Comparison of ENCODE assay signal across 9 mouse cellular contexts in genomic region chr7:143756125-143757026, GRCm38 (mm10). TPM values are rescaled to one million over a fixed set of nuclear protein-coding genes. Genes with fewer than 3 reads are reported as not detected.
DNase-seq lines count a peak whose midpoint lies in the region; ATAC-seq and TF ChIP-seq lines count a peak whose summit lies in the region.
"Had no signal": no experiment of that assay in that cellular context is flagged by ENCODE, and none has a peak within 500 bp of the region (broad histone marks: within the 10 kb centered on the region; RNA-seq: fewer than 3 reads in every experiment).

Gene Osbpl5, minus strand, starts transcription at chr7:143756985.

- peak within 1 kb of the TSS; percentile 92 for H3K4me2 ChIP-seq in kidney, embryonic 15.5 days
- peak within 1 kb of the TSS; percentile 68 for H3K4me2 ChIP-seq in forebrain, postnatal 0 days (ENCODE audit: low read depth)
- peak within 1 kb of the TSS; percentile 78 for H3K4me2 ChIP-seq in hindbrain, embryonic 14.5 days (replicated peaks)
- peak within 1 kb of the TSS; percentile 57 for H3K4me2 ChIP-seq in liver, embryonic 13.5 days

- peak within 1 kb of the TSS; percentile 47 for H3K4me3 ChIP-seq in kidney, embryonic 15.5 days (replicated peaks)
- H3K4me3 ChIP-seq in forebrain, postnatal 0 days (ENCODE audit: low read depth, low read length), result peak within 1 kb of the TSS; percentile 33
- peak within 1 kb of the TSS; percentile 31 for H3K4me3 ChIP-seq in hindbrain, embryonic 14.5 days (replicated peaks; ENCODE audit: low read length)
- H3K4me3 ChIP-seq in liver, embryonic 13.5 days (replicated peaks), result peak within 1 kb of the TSS; percentile 26

- no peaks in the 10 kb centered on the region for H3K36me3 ChIP-seq in kidney, embryonic 15.5 days
- H3K36me3 ChIP-seq in forebrain, postnatal 0 days (ENCODE audit: insufficient read depth), result no peaks in the 10 kb centered on the region
- H3K36me3 ChIP-seq in hindbrain, embryonic 14.5 days (replicated peaks; ENCODE audit: control insufficient read depth, insufficient read depth), result no peaks in the 10 kb centered on the region
- H3K36me3 ChIP-seq in liver, embryonic 13.5 days, result no peaks in the 10 kb centered on the region
- H3K36me3 ChIP-seq: G1E had no signal

- H3K9me3 ChIP-seq in kidney, embryonic 15.5 days (replicated peaks), result no peaks in the 10 kb centered on the region
- H3K9me3 ChIP-seq in forebrain, postnatal 0 days (ENCODE audit: low read length), result no peaks in the 10 kb centered on the region
- no peaks in the 10 kb centered on the region for H3K9me3 ChIP-seq in hindbrain, embryonic 14.5 days (ENCODE audit: control insufficient read depth, low read length)
- H3K9me3 ChIP-seq in liver, embryonic 13.5 days (replicated peaks), result no peaks in the 10 kb centered on the region
- H3K9me3 ChIP-seq: G1E had no signal

- DNase-seq in kidney, postnatal 4 days, result no peak
- no peak for DNase-seq in forebrain, postnatal 0 days
- no peak for DNase-seq in hindbrain, embryonic 14.5 days (ENCODE audit: low spot score)
- DNase-seq in liver, embryonic 13.5 days, result no peak
- DNase-seq in thymus, postnatal 36 days, result peak; percentile 16 to 37

- peak within 1 kb of the TSS; percentile 16; the same call in 1 of the 2 replicates for H3K9ac ChIP-seq in kidney, embryonic 15.5 days
- H3K9ac ChIP-seq in forebrain, postnatal 0 days, result peak within 1 kb of the TSS; percentile 37; the same call in 1 of the 2 replicates
- H3K9ac ChIP-seq in hindbrain, embryonic 14.5 days, result peak within 1 kb of the TSS; percentile 18; the same call in 1 of the 2 replicates
- H3K9ac ChIP-seq in liver, embryonic 13.5 days, result no peak within 1 kb of the TSS

- H3K4me1 ChIP-seq in kidney, embryonic 15.5 days, result peaks cover 15% of the 10 kb centered on the region
- H3K4me1 ChIP-seq in forebrain, postnatal 0 days (ENCODE audit: insufficient read depth), result peaks cover 4% of the 10 kb centered on the region; the same call in 1 of the 2 replicates
- peaks cover 9% of the 10 kb centered on the region; the same call in 1 of the 2 replicates for H3K4me1 ChIP-seq in hindbrain, embryonic 14.5 days (replicated peaks; ENCODE audit: control insufficient read depth, insufficient read depth, low read length)
- peaks cover 21% of the 10 kb centered on the region for H3K4me1 ChIP-seq in liver, embryonic 13.5 days (replicated peaks)

- no peak within 1 kb of the TSS for H3K27ac ChIP-seq in kidney, embryonic 15.5 days
- no peak within 1 kb of the TSS for H3K27ac ChIP-seq in forebrain, postnatal 0 days (ENCODE audit: low read depth, low read length)
- no peak within 1 kb of the TSS for H3K27ac ChIP-seq in hindbrain, embryonic 14.5 days
- no peak within 1 kb of the TSS for H3K27ac ChIP-seq in liver, embryonic 13.5 days

- ATAC-seq in kidney, embryonic 15.5 days (replicated peaks; ENCODE audit: low FRiP score), result peak; percentile 17
- ATAC-seq in activated CD4-positive, CD25-positive, alpha-beta regulatory T cell, adult 4 months, result peak; percentile 11
- no peak for ATAC-seq in forebrain, postnatal 0 days
- ATAC-seq in hindbrain, embryonic 14.5 days (ENCODE audit: low FRiP score), result no peak
- ATAC-seq in liver, embryonic 13.5 days (ENCODE audit: low read depth), result no peak
- ATAC-seq in granulocyte monocyte progenitor cell, adult 5-6 weeks (replicated peaks; ENCODE audit: poor library complexity, severe bottlenecking), result no peak

- 22% methylated on average over 22 of the region's 22 CpGs for WGBS in kidney, embryonic 15.5 days
- WGBS in forebrain, postnatal 0 days, result 31% methylated on average over 22 of the region's 22 CpGs
- 26% methylated on average over 22 of the region's 22 CpGs for WGBS in hindbrain, embryonic 14.5 days
- 23% methylated on average over 22 of the region's 22 CpGs for WGBS in liver, embryonic 13.5 days (ENCODE audit: insufficient replicate concordance)

- TF ChIP-seq CTCF in forebrain, postnatal 0 days (IDR thresholded peaks at IDR 0.05; ENCODE audit: low read depth), result no peak

- peaks cover 20% of the 10 kb centered on the region for H3K27me3 ChIP-seq in kidney, embryonic 15.5 days
- no peaks in the 10 kb centered on the region; the same call in 1 of the 2 replicates for H3K27me3 ChIP-seq in forebrain, postnatal 0 days (ENCODE audit: insufficient read depth, low read length)
- peaks cover 18% of the 10 kb centered on the region for H3K27me3 ChIP-seq in hindbrain, embryonic 14.5 days (ENCODE audit: control insufficient read depth, insufficient read depth, low read length)
- H3K27me3 ChIP-seq in liver, embryonic 13.5 days, result peaks cover 17% of the 10 kb centered on the region

RNA-seq across cellular contexts. Expression of gene Osbpl5, which starts in this region (rescaled TPM):
- polyA plus RNA-seq in kidney, embryonic 15.5 days (2015; fragmentation: Nextera tagmentation; extraction: Ambion mirVana), result 31.9 and 34.0 TPM in 2 replicates
- polyA plus RNA-seq in activated CD4-positive, CD25-positive, alpha-beta regulatory T cell, adult 4 months (2017; shearing (Covaris generic)), result 10 to 100 TPM; 18.3 to 29.2 TPM
- 38.3 and 43.8 TPM in 2 replicates for total RNA-seq in forebrain, postnatal 0 days (2014; rRNA removed)
- polyA plus RNA-seq in forebrain, postnatal 0 days (2015; fragmentation: Nextera tagmentation; extraction: Ambion mirVana), result 19.6 and 26.2 TPM in 2 replicates
- polyA plus RNA-seq in hindbrain, embryonic 14.5 days (2014; fragmentation: Nextera tagmentation; extraction: Ambion mirVana), result 35.0 and 38.1 TPM in 2 replicates
- polyA plus RNA-seq in liver, embryonic 13.5 days (2015; fragmentation: Nextera tagmentation; extraction: Ambion mirVana), result 2.4 and 2.8 TPM in 2 replicates
- 3.9 and 5.2 TPM in 2 replicates for total RNA-seq in granulocyte monocyte progenitor cell, adult 5-6 weeks (2014; fragmentation: Nextera tagmentation)
- total RNA-seq in granulocyte monocyte progenitor cell, adult 5-6 weeks (2017), result 7.5 and 16.6 TPM in 2 replicates
- polyA plus RNA-seq: G1E had no signal

Comparison
In these comparisons a context has a peak if more than half of its experiments do, and no peak if none do; other contexts are left out.
1. ATAC-seq: peak in kidney, embryonic 15.5 days (single experiment) and activated CD4-positive, CD25-positive, alpha-beta regulatory T cell, adult 4 months (single experiment); none in forebrain, postnatal 0 days (single experiment), hindbrain, embryonic 14.5 days (single experiment), liver, embryonic 13.5 days (single experiment) and granulocyte monocyte progenitor cell, adult 5-6 weeks (single experiment).
2. DNase-seq: peak in thymus, postnatal 36 days (2 of 2); none in kidney, postnatal 4 days (0 of 2), forebrain, postnatal 0 days (single experiment), hindbrain, embryonic 14.5 days (single experiment) and liver, embryonic 13.5 days (single experiment).
3. Peak in every context shown above with its lines, with median percentiles within 50 percentile points of each other: H3K4me2 ChIP-seq and H3K4me3 ChIP-seq.